Mouse (Mus musculus): ENCODE results near the gene Apbb1ip.

- TF ChIP-seq POLR2A (IDR thresholded peaks at IDR 0.05; ENCODE audit: extremely low read depth, insufficient read depth, low read length) (no peak), CTCF (IDR thresholded peaks at IDR 0.05; ENCODE audit: extremely low read depth, insufficient read depth, low read length) (no peak)
Observed at GRCm38 (mm10) chr2:22773549-22774180, at the start of gene Apbb1ip.
